Mouse (Mus musculus) stomach, embryonic 14.5 days (tissue): ENCODE data around the gene Eml4. TPM values are rescaled to one million over a fixed set of nuclear protein-coding genes. Genes with fewer than 3 reads are reported as not detected.

Experiments used
- ATAC-seq: fragments of 200-750 bp; cut with Nextera tagmentation; 2 replicates; pipeline ENCODE4 v1.8.0; 2017; ENCODE audit warnings: low read depth, moderate TSS enrichment; ENCODE audit not compliant: insufficient number of reproducible peaks, insufficient read depth, low FRiP score
- H3K27ac ChIP-seq: fragments of 300-500 bp; sonication (generic); 2 replicates; pipeline ENCODE4 v1.5.1; 2014; ENCODE audit warnings: mild to moderate bottlenecking, low read length, moderate library complexity, mixed read lengths
- H3K27me3 ChIP-seq: fragments of 300-500 bp; sonication (generic); 2 replicates; pipeline ENCODE4 v1.6.1; 2014; ENCODE audit warnings: low read length, control low read depth, mixed read lengths; ENCODE audit not compliant: control insufficient read depth, insufficient read depth
- H3K36me3 ChIP-seq: fragments of 300-500 bp; sonication (generic); 2 replicates; pipeline ENCODE4 v1.6.1; 2014; ENCODE audit warnings: mild to moderate bottlenecking, control low read depth, low read length, moderate library complexity, mixed read lengths; ENCODE audit not compliant: control insufficient read depth, insufficient read depth
- H3K4me1 ChIP-seq: fragments of 300-500 bp; sonication (generic); 2 replicates; pipeline ENCODE4 v1.6.1; 2014; ENCODE audit warnings: low read length, control low read depth, mixed read lengths; ENCODE audit not compliant: control insufficient read depth, insufficient read depth
- H3K4me2 ChIP-seq: fragments of 300-500 bp; sonication (generic); replicated peaks from 2 replicates; pipeline ENCODE4 v1.6.1; 2014; ENCODE audit warnings: low read depth, low read length, control low read depth
- H3K4me3 ChIP-seq: fragments of 300-500 bp; sonication (generic); 2 replicates; pipeline ENCODE4 v1.5.1; 2014; ENCODE audit warnings: low read depth, low read length, control low read depth
- H3K9ac ChIP-seq: fragments of 300-500 bp; sonication (generic); replicated peaks from 2 replicates; pipeline ENCODE4 v1.6.1; 2014; ENCODE audit warnings: low read depth, mild to moderate bottlenecking, control low read depth, low read length, moderate library complexity, mixed read lengths
- H3K9me3 ChIP-seq: fragments of 300-500 bp; sonication (generic); 2 replicates; pipeline ENCODE4 v1.6.1; 2016; ENCODE audit warnings: low read depth, low read length, control low read depth; ENCODE audit not compliant: control insufficient read depth
- WGBS: fragments of 180-500 bp; shearing (Covaris S2); extraction: QIAGEN DNeasy Blood & Tissue Kit; methylation state at CpG from one replicate; pipeline ENCODE4 v1.1.7; 2014; 5-methylcytosine and 5-hydroxymethylcytosine counted together
- polyA plus RNA-seq: library from polyadenylated mRNA; unstranded; fragments of >200 nt; fragmentation: Nextera tagmentation; extraction: Ambion mirVana; gene quantifications from 2 replicates; pipeline ENCODE4 v1.2.1, GENCODE M21; 2014

The Eml4 gene
- polyA plus RNA-seq, 1 experiment from 2014 or later, result 41.9 TPM

GRCm38 (mm10) chr17:83449583-83449982, 98.9 kb downstream of the Eml4 start:
- peaks cover 42% of the 10 kb centered on the region for H3K36me3 ChIP-seq
- H3K9me3 ChIP-seq, result no peaks in the 10 kb centered on the region
- no peak overlapping the region for H3K9ac ChIP-seq
- no peaks in the 10 kb centered on the region for H3K4me1 ChIP-seq
- 83% methylated on average over 2 of the region's 2 CpGs for WGBS
- no peak overlapping the region for H3K27ac ChIP-seq
- no peaks in the 10 kb centered on the region for H3K27me3 ChIP-seq
- no peak for ATAC-seq
- no peak overlapping the region for H3K4me2 ChIP-seq
- H3K4me3 ChIP-seq, result no peak overlapping the region

GRCm38 (mm10) chr17:83451367-83451766, 100.6 kb downstream of the Eml4 start:
- H3K36me3 ChIP-seq, result peaks cover 58% of the 10 kb centered on the region
- no peak for ATAC-seq
- WGBS, result 86% methylated on average over 8 of the region's 8 CpGs

GRCm38 (mm10) chr17:83451796-83452195, 101.1 kb downstream of the Eml4 start:
- Histone ChIP-seq H3K36me3 (peaks cover 62% of the 10 kb centered on the region), H3K9me3 (no peaks in the 10 kb centered on the region)
- WGBS, result 97% methylated on average over 3 of the region's 3 CpGs

More at GRCm38 (mm10) chr17:83451367-83451766, 100.6 kb downstream of the Eml4 start:
- no peaks in the 10 kb centered on the region for H3K9me3 ChIP-seq
- H3K4me2 ChIP-seq, result no peak overlapping the region
- H3K9ac ChIP-seq, result no peak overlapping the region
- no peaks in the 10 kb centered on the region for H3K27me3 ChIP-seq
- no peak overlapping the region for H3K4me3 ChIP-seq
- H3K4me1 ChIP-seq, result no peaks in the 10 kb centered on the region
- H3K27ac ChIP-seq, result no peak overlapping the region

GRCm38 (mm10) chr17:83452451-83452850, 101.7 kb downstream of the Eml4 start:
- ATAC-seq, result no peak
- H3K36me3 ChIP-seq, result peaks cover 68% of the 10 kb centered on the region
- 95% methylated on average over 8 of the region's 8 CpGs for WGBS

More at GRCm38 (mm10) chr17:83451796-83452195, 101.1 kb downstream of the Eml4 start:
- Histone ChIP-seq H3K4me2 (no peak overlapping the region), H3K4me3 (no peak overlapping the region), H3K27me3 (no peaks in the 10 kb centered on the region), H3K9ac (no peak overlapping the region), H3K27ac (no peak overlapping the region), H3K4me1 (no peaks in the 10 kb centered on the region)
- no peak for ATAC-seq

GRCm38 (mm10) chr17:83453587-83453986, 102.9 kb downstream of the Eml4 start:
- Histone ChIP-seq H3K36me3 (peaks cover 76% of the 10 kb centered on the region), H3K4me2 (no peak overlapping the region), H3K9me3 (no peaks in the 10 kb centered on the region), H3K4me1 (no peaks in the 10 kb centered on the region), H3K27me3 (no peaks in the 10 kb centered on the region), H3K4me3 (no peak overlapping the region), H3K9ac (no peak overlapping the region), H3K27ac (no peak overlapping the region)
- WGBS, result 76% methylated on average over 5 of the region's 5 CpGs
- ATAC-seq, result no peak

More at GRCm38 (mm10) chr17:83452451-83452850, 101.7 kb downstream of the Eml4 start:
- Histone ChIP-seq H3K27me3 (no peaks in the 10 kb centered on the region), H3K27ac (no peak overlapping the region), H3K4me2 (no peak overlapping the region), H3K9ac (no peak overlapping the region), H3K4me3 (no peak overlapping the region), H3K4me1 (no peaks in the 10 kb centered on the region), H3K9me3 (no peaks in the 10 kb centered on the region)

GRCm38 (mm10) chr17:83457271-83457670, 106.5 kb downstream of the Eml4 start:
- H3K4me3 ChIP-seq, result no peak overlapping the region
- WGBS, result 90% methylated on average over 1 of the region's 1 CpGs
- H3K27me3 ChIP-seq, result no peaks in the 10 kb centered on the region
- no peak overlapping the region for H3K27ac ChIP-seq
- H3K4me2 ChIP-seq, result no peak overlapping the region
- H3K9me3 ChIP-seq, result no peaks in the 10 kb centered on the region
- peaks cover 72% of the 10 kb centered on the region for H3K36me3 ChIP-seq
- H3K4me1 ChIP-seq, result no peaks in the 10 kb centered on the region
- no peak overlapping the region for H3K9ac ChIP-seq
- no peak for ATAC-seq

GRCm38 (mm10) chr17:83465969-83466368, 115.2 kb downstream of the Eml4 start:
- no peak overlapping the region for H3K27ac ChIP-seq
- ATAC-seq, result no peak
- peaks cover 38% of the 10 kb centered on the region for H3K36me3 ChIP-seq
- no peak overlapping the region for H3K9ac ChIP-seq
- H3K27me3 ChIP-seq, result no peaks in the 10 kb centered on the region
- H3K4me2 ChIP-seq, result no peak overlapping the region
- H3K9me3 ChIP-seq, result no peaks in the 10 kb centered on the region
- H3K4me1 ChIP-seq, result no peaks in the 10 kb centered on the region
- 92% methylated on average over 5 of the region's 5 CpGs for WGBS
- no peak overlapping the region for H3K4me3 ChIP-seq

GRCm38 (mm10) chr17:83466697-83467251, 116.0 kb downstream of the Eml4 start:
- peaks cover 33% of the 10 kb centered on the region for H3K36me3 ChIP-seq

GRCm38 (mm10) chr17:83469586-83469985, 118.9 kb downstream of the Eml4 start:
- Histone ChIP-seq H3K4me2 (no peak overlapping the region), H3K9ac (no peak overlapping the region), H3K27ac (no peak overlapping the region), H3K36me3 (peaks cover 39% of the 10 kb centered on the region), H3K27me3 (no peaks in the 10 kb centered on the region), H3K9me3 (no peaks in the 10 kb centered on the region), H3K4me1 (no peaks in the 10 kb centered on the region), H3K4me3 (no peak overlapping the region)
- 96% methylated on average over 2 of the region's 2 CpGs for WGBS
- ATAC-seq, result no peak

More at GRCm38 (mm10) chr17:83466697-83467251, 116.0 kb downstream of the Eml4 start:
- no peak overlapping the region for H3K9ac ChIP-seq
- no peak overlapping the region for H3K27ac ChIP-seq
- no peaks in the 10 kb centered on the region for H3K4me1 ChIP-seq
- no peak for ATAC-seq
- H3K9me3 ChIP-seq, result no peaks in the 10 kb centered on the region
- WGBS, result 43% methylated on average over 6 of the region's 6 CpGs
- H3K4me2 ChIP-seq, result no peak overlapping the region
- H3K27me3 ChIP-seq, result no peaks in the 10 kb centered on the region
- H3K4me3 ChIP-seq, result no peak overlapping the region
